Mouse (Mus musculus): ENCODE results near the gene Rxfp2.

- TF ChIP-seq USF1 (IDR thresholded peaks at IDR 0.05; ENCODE audit: low read depth, low read length), result no peak
- no peak for TF ChIP-seq POLR2A (IDR thresholded peaks at IDR 0.05; ENCODE audit: low read depth, low read length)
- TF ChIP-seq CTCF (conservative IDR thresholded peaks at IDR 0.05 in 1 of 2, IDR thresholded peaks at IDR 0.05 in 1 of 2; ENCODE audit: low read depth in 2 of 2, low read length in 2 of 2), result no peak
- TF ChIP-seq CHD2 (IDR thresholded peaks at IDR 0.05; ENCODE audit: low read length), result no peak
Measured at GRCm38 (mm10) chr5:150082696-150083095, 64.2 kb downstream of the Rxfp2 start.
